In genomic region chr8:111628401-111628800, GRCm38 (mm10) we compare ENCODE assay signal across 30 mouse cellular contexts. TPM values are rescaled to one million over a fixed set of nuclear protein-coding genes. Genes with fewer than 3 reads are reported as not detected.
DNase-seq lines count a peak whose midpoint lies in the region; ATAC-seq and TF ChIP-seq lines count a peak whose summit lies in the region.
"Had no signal": no experiment of that assay in that cellular context is flagged by ENCODE, and none has a peak within 500 bp of the region (broad histone marks: within the 10 kb centered on the region; RNA-seq: fewer than 3 reads in every experiment).

No protein-coding gene starts in this region.

- no peaks in the 10 kb centered on the region for H3K9me3 ChIP-seq in heart, embryonic 16.5 days (replicated peaks; ENCODE audit: control insufficient read depth, low read length)
- H3K9me3 ChIP-seq in ES-E14 (ENCODE audit: control insufficient read depth, insufficient read depth, low read depth, low read length), result no peaks in the 10 kb centered on the region
- H3K9me3 ChIP-seq: embryonic facial prominence, embryonic 15.5 days; forebrain, embryonic 12.5 days; kidney, embryonic 15.5 days; limb, embryonic 10.5 days; limb, embryonic 15.5 days; liver, embryonic 13.5 days; midbrain, embryonic 15.5 days; neural tube, embryonic 12.5 days had no signal

- no peak overlapping the region for H3K9ac ChIP-seq in heart, embryonic 16.5 days (ENCODE audit: low read length)
- peak overlapping the region; percentile 24; the same call in 1 of the 2 replicates for H3K9ac ChIP-seq in ES-E14 (ENCODE audit: insufficient read depth, low read depth, low read length, poor library complexity, severe bottlenecking)
- H3K9ac ChIP-seq: embryonic facial prominence, embryonic 15.5 days; forebrain, embryonic 12.5 days; forebrain, postnatal 0 days; hindbrain, embryonic 14.5 days; kidney, embryonic 15.5 days; limb, embryonic 15.5 days; liver, embryonic 13.5 days; midbrain, embryonic 15.5 days; neural tube, embryonic 12.5 days had no signal

- WGBS in heart, embryonic 16.5 days, result 83% methylated on average over 12 of the region's 12 CpGs

- no peaks in the 10 kb centered on the region for H3K36me3 ChIP-seq in heart, embryonic 16.5 days (ENCODE audit: control insufficient read depth, insufficient read depth)
- no peaks in the 10 kb centered on the region for H3K36me3 ChIP-seq in ES-E14 (ENCODE audit: control insufficient read depth, insufficient read depth, low read length, poor library complexity, severe bottlenecking)
- H3K36me3 ChIP-seq: embryonic facial prominence, embryonic 15.5 days; liver, embryonic 13.5 days; midbrain, embryonic 15.5 days had no signal

- no peaks in the 10 kb centered on the region for H3K27me3 ChIP-seq in heart, embryonic 16.5 days (ENCODE audit: control insufficient read depth, insufficient read depth, low read length)
- H3K27me3 ChIP-seq: CH12.LX; embryonic facial prominence, embryonic 15.5 days; forebrain, embryonic 12.5 days; kidney, embryonic 15.5 days; limb, embryonic 15.5 days; liver, embryonic 13.5 days; midbrain, embryonic 15.5 days; neural tube, embryonic 12.5 days had no signal

- intact Hi-C loops in heart, postnatal 25 days (cut with DNase I), result loop anchor here (5.0 kb wide), 1 partner anchor 34 kb away; no protein-coding TSS in a partner anchor

- ATAC-seq in heart, embryonic 16.5 days (replicated peaks; ENCODE audit: extremely low read depth, insufficient read depth, low FRiP score), result no peak
- ATAC-seq: forebrain, postnatal 0 days; intestine, postnatal 0 days; lung, postnatal 0 days; midbrain, embryonic 15.5 days had no signal

- in situ Hi-C loops in ES-E14 (cut with MboI; ENCODE audit: low sequenced_read_pairs in 2 of 2, unreplicated experiment in 2 of 2), result no loop called here

- peak overlapping the region; percentile 4; the same call in 1 of the 2 replicates for H3K4me3 ChIP-seq in heart, embryonic 16.5 days (ENCODE audit: low read length)
- peak overlapping the region; percentile 43 to 46; a peak in 3 of 4 replicates for H3K4me3 ChIP-seq in ES-E14 (ENCODE audit: insufficient read depth in 1 of 2, low read depth in 1 of 2, low read length in 2 of 2, poor library complexity in 1 of 2, severe bottlenecking in 1 of 2)
- H3K4me3 ChIP-seq: embryonic facial prominence, embryonic 10.5 days; embryonic facial prominence, embryonic 15.5 days; forebrain, embryonic 12.5 days; kidney, embryonic 15.5 days; limb, embryonic 10.5 days; limb, embryonic 15.5 days; liver, embryonic 13.5 days; megakaryocyte, embryonic 14.5 days; midbrain, embryonic 15.5 days; neural tube, embryonic 12.5 days had no signal

- 0 out of 2 replicates have a peak overlapping the region, but pooled peaks have one; percentile 13 for H3K4me2 ChIP-seq in heart, embryonic 16.5 days (ENCODE audit: low read depth, low read length)
- H3K4me2 ChIP-seq: embryonic facial prominence, embryonic 15.5 days; forebrain, embryonic 12.5 days; hindbrain, embryonic 14.5 days; kidney, embryonic 15.5 days; limb, embryonic 15.5 days; liver, embryonic 13.5 days; midbrain, embryonic 15.5 days; neural tube, embryonic 12.5 days had no signal

- peaks cover 21% of the 10 kb centered on the region for H3K4me1 ChIP-seq in heart, embryonic 16.5 days (ENCODE audit: control insufficient read depth, insufficient read depth, low read length)
- peaks cover 0 to 34% of the 10 kb centered on the region in 2 experiments; a peak in 2 of 4 replicates for H3K4me1 ChIP-seq in ES-E14 (ENCODE audit: control insufficient read depth in 2 of 2, insufficient read depth in 2 of 2, low read length in 2 of 2, poor library complexity in 1 of 2)
- H3K4me1 ChIP-seq: forebrain, embryonic 12.5 days; neural tube, embryonic 12.5 days had no signal

- no peak for DNase-seq in heart, postnatal 25 days (ENCODE audit: low spot score)
- peak; percentile 11 for DNase-seq in CD4-positive helper T cell, adult 2 months (ENCODE audit: low read depth, low spot score)
- no peak for DNase-seq in ES-E14 (ENCODE audit: low read depth, low spot score)
- peak; percentile 68 to 70 for DNase-seq in thymus, postnatal 10 days (ENCODE audit: low spot score in 2 of 2)
- no peak for DNase-seq in right cerebral cortex, postnatal 4 days
- DNase-seq in cerebellum, postnatal 10 days, result no peak
- DNase-seq in spleen, postnatal 14 days (ENCODE audit: low spot score in 2 of 2), result no peak
- DNase-seq: adrenal gland, postnatal 25 days; cerebellum, adult 2 months; forebrain, postnatal 0 days; heart, postnatal 36 days; kidney, postnatal 25 days; liver, embryonic 13.5 days; lung, adult 18-20 months; lung, postnatal 4 days; right cerebral cortex, adult 18-20 months had no signal

- H3K27ac ChIP-seq in heart, embryonic 16.5 days (ENCODE audit: low read length), result no peak overlapping the region
- no peak overlapping the region for H3K27ac ChIP-seq in ES-E14 (ENCODE audit: insufficient read depth, low read depth, low read length, poor library complexity, severe bottlenecking)
- H3K27ac ChIP-seq: embryonic facial prominence, embryonic 10.5 days; embryonic facial prominence, embryonic 15.5 days; forebrain, embryonic 12.5 days; hindbrain, embryonic 14.5 days; kidney, embryonic 15.5 days; limb, embryonic 10.5 days; limb, embryonic 15.5 days; liver, embryonic 13.5 days; midbrain, embryonic 15.5 days; neural tube, embryonic 12.5 days had no signal

TF ChIP-seq in ES-E14, 5 proteins besides CTCF, POLR2A, EP300 and RAD21:
- no peak for TF ChIP-seq MAFK (IDR thresholded peaks at IDR 0.05; ENCODE audit: insufficient read depth, low read depth, low read length)
- TF ChIP-seq ZNF384 (IDR thresholded peaks at IDR 0.05; ENCODE audit: low read depth, low read length), result no peak
- TF ChIP-seq CHD2 (IDR thresholded peaks at IDR 0.05; ENCODE audit: low read depth, low read length), result no peak
- TF ChIP-seq ZC3H11A (IDR thresholded peaks at IDR 0.05; ENCODE audit: borderline replicate concordance, low read depth, low read length), result no peak

RNA-seq across cellular contexts. Expression of gene Ldhd, which starts 1.8 kb away (rescaled TPM):
- polyA plus RNA-seq in heart, embryonic 16.5 days (2015; fragmentation: Nextera tagmentation; extraction: Ambion mirVana), result 1.2 TPM in 2 replicates
- total RNA-seq in heart, postnatal 25 days (2021), result 10 to 100 TPM; 25.1 to 28.1 TPM
- 0.49 and 1.5 TPM in 2 replicates for total RNA-seq in ES-E14 (2012; rRNA removed)

RNA-seq across cellular contexts. Expression of gene Zfp1, which starts 14.8 kb away (rescaled TPM):
- polyA plus RNA-seq in heart, embryonic 16.5 days (2015; fragmentation: Nextera tagmentation; extraction: Ambion mirVana), result 15.5 and 16.7 TPM in 2 replicates
- total RNA-seq in heart, postnatal 25 days (2021), result 1 to 10 TPM; 7.4 to 7.5 TPM
- total RNA-seq in ES-E14 (2012; rRNA removed), result 18.0 and 18.7 TPM in 2 replicates

Comparison
In these comparisons a context has a peak if more than half of its experiments do, and no peak if none do; other contexts are left out.
1. DNase-seq: peak in CD4-positive helper T cell, adult 2 months (single experiment) and thymus, postnatal 10 days (2 of 2); none in heart, postnatal 25 days (single experiment), ES-E14 (single experiment), right cerebral cortex, postnatal 4 days (single experiment), cerebellum, postnatal 10 days (0 of 2) and spleen, postnatal 14 days (0 of 2).
2. RNA of gene Ldhd, which starts 1.8 kb away (total RNA-seq): 25.1 to 28.1 TPM in heart, postnatal 25 days; 0.49 to 1.5 TPM in ES-E14; every median in the first group is over 10 times any median in the second.